Mouse (Mus musculus) hindbrain, embryonic 11.5 days (tissue): ENCODE data around the gene Smoc1. TPM values are rescaled to one million over a fixed set of nuclear protein-coding genes. Genes with fewer than 3 reads are reported as not detected.

Experiments used
- ATAC-seq: fragments of 200-750 bp; cut with Nextera tagmentation; 2 replicates; pipeline ENCODE4 v1.8.0; 2017; ENCODE audit warnings: mild to moderate bottlenecking, moderate TSS enrichment, moderate library complexity; ENCODE audit not compliant: low FRiP score
- DNase-seq: peaks from one replicate; pipeline ENCODE4 v3.0.0-alpha.2; 2015; ENCODE audit warnings: low spot score
- H3K27ac ChIP-seq: fragments of 300-500 bp; sonication (generic); 2 replicates; pipeline ENCODE4 v1.5.1; 2014; ENCODE audit warnings: mild to moderate bottlenecking, low read depth, low read length
- H3K27me3 ChIP-seq: fragments of 300-500 bp; sonication (generic); 2 replicates; pipeline ENCODE4 v1.6.1; 2014; ENCODE audit warnings: mild to moderate bottlenecking, low read length, moderate library complexity, mixed read lengths; ENCODE audit not compliant: control insufficient read depth, insufficient read depth
- H3K36me3 ChIP-seq: fragments of 300-500 bp; sonication (generic); 2 replicates; pipeline ENCODE4 v1.6.1; 2014; ENCODE audit warnings: mild to moderate bottlenecking, low read length, moderate library complexity, mixed read lengths; ENCODE audit not compliant: control insufficient read depth, insufficient read depth
- H3K4me1 ChIP-seq: fragments of 300-500 bp; sonication (generic); replicated peaks from 2 replicates; pipeline ENCODE4 v1.6.1; 2014; ENCODE audit warnings: low read length, mixed read lengths; ENCODE audit not compliant: control insufficient read depth, insufficient read depth
- H3K4me2 ChIP-seq: fragments of 300-500 bp; sonication (generic); replicated peaks from 2 replicates; pipeline ENCODE4 v1.6.1; 2014; ENCODE audit warnings: mild to moderate bottlenecking, low read depth, low read length
- H3K4me3 ChIP-seq: fragments of 300-500 bp; sonication (generic); 2 replicates; pipeline ENCODE4 v1.5.1; 2014; ENCODE audit warnings: low read depth, low read length
- H3K9ac ChIP-seq: fragments of 300-500 bp; sonication (generic); 2 replicates; pipeline ENCODE4 v1.6.1; 2014; ENCODE audit warnings: low read depth, low read length
- H3K9me3 ChIP-seq: fragments of 300-500 bp; sonication (generic); 2 replicates; pipeline ENCODE4 v1.6.1; 2016; ENCODE audit warnings: low read length; ENCODE audit not compliant: control insufficient read depth
- WGBS: fragments of 180-500 bp; shearing (Covaris S2); extraction: QIAGEN DNeasy Blood & Tissue Kit; methylation state at CpG from one replicate; pipeline ENCODE4 v1.1.7; 2014; 5-methylcytosine and 5-hydroxymethylcytosine counted together
- polyA plus RNA-seq: library from polyadenylated mRNA; unstranded; fragments of >200 nt; fragmentation: Nextera tagmentation; extraction: Ambion mirVana; gene quantifications from 2 replicates; pipeline ENCODE4 v1.2.1, GENCODE M21; 2014

Gene Smoc1
- polyA plus RNA-seq, 1 experiment from 2014 or later = 12.9 TPM

DNA sequence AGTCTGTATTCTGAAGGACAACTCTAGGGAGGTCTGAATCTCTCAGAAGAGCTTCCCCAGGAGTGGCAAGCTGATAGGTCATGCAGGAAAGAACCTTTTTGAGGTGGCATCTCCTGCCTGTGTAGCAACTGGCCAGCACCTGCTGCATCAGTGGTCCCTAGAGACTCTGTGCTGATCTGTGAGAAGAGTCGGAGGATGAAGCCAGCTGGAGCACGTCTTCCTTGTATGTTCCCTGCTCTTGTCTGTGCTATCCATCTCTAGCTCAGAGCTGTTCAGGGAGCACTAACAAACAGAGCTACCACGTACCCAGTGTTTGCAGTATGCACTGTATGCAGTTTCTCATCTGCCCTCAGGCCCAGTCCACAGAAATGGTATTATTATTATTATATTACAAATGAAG is 54.4 kb downstream of the Smoc1 start:
- Histone ChIP-seq H3K4me3 (no peak overlapping the region), H3K27ac (no peak overlapping the region), H3K4me1 (no peaks in the 10 kb centered on the region), H3K4me2 (no peak overlapping the region), H3K27me3 (no peaks in the 10 kb centered on the region), H3K9me3 (0 out of 2 replicates have a peak, but pooled peaks cover 2% of the 10 kb centered on the region), H3K36me3 (no peaks in the 10 kb centered on the region), H3K9ac (no peak overlapping the region)
- WGBS = 84% methylated on average over 3 of the region's 3 CpGs
- no peak for ATAC-seq
- no peak for DNase-seq

DNA sequence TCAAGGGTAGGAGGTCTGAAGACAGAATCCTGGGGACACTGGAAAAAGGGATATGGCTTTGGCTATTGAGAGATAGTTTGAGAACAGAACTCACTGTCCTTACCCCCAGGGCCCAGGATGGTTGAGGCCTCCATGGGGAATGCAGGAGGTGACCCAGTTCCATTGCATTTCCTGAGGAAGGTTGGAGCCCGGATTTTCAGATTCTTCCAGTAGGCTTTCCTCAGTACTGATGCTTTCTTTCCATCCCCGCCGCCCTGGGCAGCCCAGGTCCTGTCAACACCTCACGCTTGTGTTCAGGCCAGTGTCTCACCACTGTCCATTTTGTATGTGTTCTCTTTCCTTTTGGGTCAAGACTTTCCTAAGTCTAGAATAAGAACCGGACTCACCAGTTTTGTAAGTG is 56.5 kb downstream of the Smoc1 start:
- WGBS = 88% methylated on average over 5 of the region's 5 CpGs
- H3K4me2 ChIP-seq = no peak overlapping the region
- no peak overlapping the region for H3K27ac ChIP-seq
- 0 out of 2 replicates have a peak, but pooled peaks cover 2% of the 10 kb centered on the region for H3K9me3 ChIP-seq
- no peaks in the 10 kb centered on the region for H3K36me3 ChIP-seq
- DNase-seq (no peak), ATAC-seq (no peak)
- no peak overlapping the region for H3K9ac ChIP-seq
- H3K27me3 ChIP-seq = no peaks in the 10 kb centered on the region
- H3K4me3 ChIP-seq = no peak overlapping the region
- H3K4me1 ChIP-seq = no peaks in the 10 kb centered on the region

DNA sequence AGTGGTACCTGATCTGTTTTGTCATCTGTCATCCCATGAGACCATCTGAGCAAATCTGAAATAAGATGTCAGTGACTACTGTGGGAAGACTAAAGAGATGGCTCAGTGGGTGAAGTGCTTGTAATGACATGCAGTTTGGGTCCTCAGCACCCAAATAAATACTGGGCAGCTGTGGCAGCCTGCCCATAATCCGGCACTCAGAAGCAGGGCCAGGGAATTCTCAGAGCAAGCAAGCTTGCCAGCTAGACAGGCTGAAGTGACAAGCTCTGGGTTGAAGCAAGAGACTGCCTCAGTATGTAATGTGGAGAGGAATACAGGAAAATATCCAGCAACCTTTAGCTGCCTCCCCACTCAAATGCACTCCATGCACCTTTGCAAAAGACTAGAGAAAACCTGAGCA is 58.6 kb downstream of the Smoc1 start:
- Histone ChIP-seq H3K9me3 (no peaks in the 10 kb centered on the region), H3K27ac (no peak overlapping the region), H3K4me2 (no peak overlapping the region), H3K9ac (no peak overlapping the region), H3K4me3 (no peak overlapping the region), H3K36me3 (no peaks in the 10 kb centered on the region), H3K4me1 (no peaks in the 10 kb centered on the region), H3K27me3 (no peaks in the 10 kb centered on the region)
- ATAC-seq = no peak
- WGBS = 82% methylated on average over 1 of the region's 1 CpGs
- no peak for DNase-seq

DNA sequence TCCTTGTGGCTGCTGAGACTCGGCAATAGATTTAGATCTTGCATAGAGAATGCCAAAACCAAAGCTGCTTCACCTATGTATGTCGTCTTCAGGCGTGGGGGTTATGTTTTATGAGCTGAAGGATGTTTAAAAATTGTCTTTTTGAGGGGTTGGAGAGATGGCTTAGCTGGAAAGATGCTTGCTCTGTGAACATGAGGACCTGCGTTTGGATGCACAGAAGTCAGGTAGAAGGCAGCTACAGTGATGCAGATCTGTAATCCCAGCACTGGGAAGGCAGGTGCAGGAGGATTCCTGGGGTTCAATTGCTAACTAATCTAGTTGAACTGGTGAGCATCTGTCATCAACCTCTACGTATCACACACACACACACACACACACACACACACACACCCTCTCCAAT is 61.5 kb downstream of the Smoc1 start:
- no peak for ATAC-seq

DNA sequence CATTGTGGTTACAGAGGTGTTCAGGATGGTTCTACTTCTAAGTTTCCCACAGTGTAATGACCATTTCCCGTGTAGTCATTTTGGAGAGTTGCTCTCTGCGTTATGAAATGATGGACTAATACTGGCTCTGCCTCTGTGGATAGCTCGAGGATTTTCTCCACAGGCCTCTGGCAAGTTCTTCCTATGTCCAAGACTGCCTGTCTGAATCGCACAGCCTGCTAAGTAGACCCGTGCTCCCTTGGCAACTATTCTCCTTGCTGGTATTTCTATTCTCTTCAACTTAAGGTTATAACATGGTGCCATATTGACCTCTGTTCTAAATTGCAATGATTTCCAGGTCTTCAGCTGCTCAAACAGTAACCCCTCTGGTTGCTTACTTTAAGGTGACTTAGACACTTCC is 65.0 kb downstream of the Smoc1 start:
- no peak overlapping the region for H3K27ac ChIP-seq
- no peaks in the 10 kb centered on the region for H3K36me3 ChIP-seq
- 0 out of 2 replicates have a peak, but pooled peaks cover 3% of the 10 kb centered on the region for H3K4me1 ChIP-seq
- no peak for DNase-seq
- WGBS = 85% methylated on average over 5 of the region's 5 CpGs
- ATAC-seq = no peak
- no peak overlapping the region for H3K4me3 ChIP-seq
- H3K4me2 ChIP-seq = no peak overlapping the region
- no peaks in the 10 kb centered on the region for H3K9me3 ChIP-seq
- no peaks in the 10 kb centered on the region for H3K27me3 ChIP-seq
- H3K9ac ChIP-seq = no peak overlapping the region

More for the DNA sequence above, 61.5 kb downstream of the Smoc1 start:
- Histone ChIP-seq H3K9ac (no peak overlapping the region), H3K27me3 (no peaks in the 10 kb centered on the region), H3K4me1 (no peaks in the 10 kb centered on the region), H3K4me3 (no peak overlapping the region), H3K9me3 (no peaks in the 10 kb centered on the region), H3K27ac (no peak overlapping the region), H3K4me2 (no peak overlapping the region), H3K36me3 (no peaks in the 10 kb centered on the region)
- DNase-seq = no peak
- WGBS = 85% methylated on average over 5 of the region's 5 CpGs

DNA sequence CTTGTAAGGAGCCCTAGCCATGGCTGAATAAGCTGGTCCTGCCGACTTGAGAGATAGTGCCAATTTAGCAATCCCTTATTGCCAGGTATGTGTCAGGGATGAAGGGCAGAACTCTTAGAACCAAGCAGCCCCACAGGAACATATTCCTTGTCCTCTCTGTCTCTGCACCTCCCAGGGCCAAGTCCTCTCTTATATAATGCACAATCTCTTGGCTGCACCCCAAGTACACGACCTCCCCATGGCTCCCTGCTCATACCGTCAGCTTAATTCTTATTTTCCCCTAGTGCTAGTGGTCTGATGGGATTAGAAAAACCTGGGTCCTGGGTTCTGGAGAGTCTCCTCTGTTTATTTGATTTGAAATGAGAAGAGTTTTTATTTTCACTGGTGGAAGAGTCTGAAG is 66.0 kb downstream of the Smoc1 start:
- Histone ChIP-seq H3K4me3 (no peak overlapping the region), H3K9ac (no peak overlapping the region), H3K4me2 (no peak overlapping the region), H3K9me3 (no peaks in the 10 kb centered on the region), H3K27ac (no peak overlapping the region), H3K4me1 (0 out of 2 replicates have a peak, but pooled peaks cover 3% of the 10 kb centered on the region), H3K36me3 (no peaks in the 10 kb centered on the region), H3K27me3 (no peaks in the 10 kb centered on the region)
- no peak for DNase-seq
- WGBS = 85% methylated on average over 3 of the region's 3 CpGs
- no peak for ATAC-seq

DNA sequence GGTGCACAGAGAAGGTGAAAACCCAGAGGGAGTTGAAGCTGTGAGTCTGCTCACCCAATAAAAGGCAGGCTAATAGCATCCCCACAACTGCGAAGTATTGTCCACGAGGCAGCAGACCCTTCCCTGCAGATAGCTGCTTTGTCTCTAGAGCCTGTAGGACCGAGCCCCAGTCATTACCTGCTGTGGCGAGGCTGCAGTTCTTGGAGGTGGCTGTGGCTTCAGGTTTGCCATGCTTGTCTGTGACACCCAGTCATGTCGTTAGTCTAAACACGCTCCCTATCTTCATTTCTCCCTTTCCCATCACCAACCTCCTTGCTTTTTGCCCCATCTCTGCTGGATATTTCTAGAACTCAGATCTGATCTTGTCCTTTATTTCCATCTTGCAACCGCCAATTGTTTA is 66.6 kb downstream of the Smoc1 start:
- 0 out of 2 replicates have a peak, but pooled peaks cover 3% of the 10 kb centered on the region for H3K4me1 ChIP-seq
- 75% methylated on average over 7 of the region's 7 CpGs for WGBS
- DNase-seq = no peak
- H3K27ac ChIP-seq = no peak overlapping the region
- ATAC-seq = no peak
- H3K4me2 ChIP-seq = no peak overlapping the region
- H3K27me3 ChIP-seq = no peaks in the 10 kb centered on the region
- H3K4me3 ChIP-seq = no peak overlapping the region
- H3K9me3 ChIP-seq = no peaks in the 10 kb centered on the region
- no peaks in the 10 kb centered on the region for H3K36me3 ChIP-seq
- H3K9ac ChIP-seq = no peak overlapping the region

DNA sequence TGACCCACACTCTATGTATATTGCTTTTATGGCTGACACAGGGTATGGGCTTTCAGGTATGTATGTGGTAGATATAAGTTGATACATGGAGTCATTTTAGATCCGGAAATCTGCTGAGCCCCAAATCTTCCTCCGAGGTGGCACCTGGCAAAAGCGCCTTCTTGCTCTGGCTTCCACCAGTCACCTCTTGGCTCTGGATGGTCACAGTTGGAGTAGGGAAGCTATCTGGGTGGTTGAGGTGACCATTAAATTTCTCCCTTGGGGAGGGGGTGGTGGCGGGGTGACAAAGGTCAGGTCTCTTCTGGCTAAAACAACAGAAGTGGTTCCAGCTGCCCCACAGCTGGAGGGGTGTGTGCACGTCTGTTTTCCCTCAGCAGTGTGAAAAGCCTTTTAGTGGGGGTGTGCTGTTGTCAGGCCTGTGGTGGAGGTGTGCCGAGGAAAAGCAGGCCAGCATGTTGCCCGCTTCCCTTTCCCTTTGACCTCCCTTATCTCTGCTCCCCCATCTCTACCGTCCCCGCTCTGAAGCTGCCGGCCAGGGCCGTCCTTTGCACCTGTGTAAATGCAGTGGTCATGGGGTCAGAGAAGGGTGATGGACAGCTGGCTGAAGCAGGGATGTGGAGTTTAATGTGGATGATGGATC is 68.3 kb downstream of the Smoc1 start:
- Histone ChIP-seq H3K4me1 (0 out of 2 replicates have a peak, but pooled peaks cover 3% of the 10 kb centered on the region), H3K27me3 (no peaks in the 10 kb centered on the region), H3K9me3 (no peaks in the 10 kb centered on the region), H3K9ac (no peak overlapping the region), H3K4me2 (no peak overlapping the region), H3K36me3 (no peaks in the 10 kb centered on the region), H3K4me3 (no peak overlapping the region), H3K27ac (no peak overlapping the region)
- DNase-seq (no peak), ATAC-seq (no peak)
- 48% methylated on average over 11 of the region's 11 CpGs for WGBS

DNA sequence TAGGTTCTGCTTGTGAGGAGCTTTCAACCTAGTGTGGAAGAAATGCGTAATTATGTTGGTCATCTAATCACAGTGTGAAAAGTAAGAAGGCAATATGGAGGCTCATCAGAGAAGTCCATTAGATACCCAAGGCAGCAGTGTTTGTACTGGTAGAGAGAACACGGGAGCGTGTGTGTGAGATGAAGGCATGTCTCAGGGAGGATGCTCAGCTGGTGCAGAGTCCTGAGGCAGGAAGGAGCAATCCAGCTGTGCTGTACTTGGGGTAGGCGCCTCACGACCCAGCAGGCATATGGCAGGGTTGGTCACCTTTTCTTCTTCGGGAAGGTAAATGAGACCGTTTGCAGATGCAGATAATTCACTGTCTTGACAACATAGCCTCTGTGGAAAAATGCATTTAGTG is 70.7 kb downstream of the Smoc1 start:
- ATAC-seq (no peak), DNase-seq (no peak)
- WGBS = 74% methylated on average over 7 of the region's 7 CpGs
- H3K9me3 ChIP-seq = no peaks in the 10 kb centered on the region
- H3K27ac ChIP-seq = no peak overlapping the region
- H3K4me1 ChIP-seq = 0 out of 2 replicates have a peak, but pooled peaks cover 3% of the 10 kb centered on the region
- H3K4me2 ChIP-seq = no peak overlapping the region
- no peak overlapping the region for H3K9ac ChIP-seq
- no peaks in the 10 kb centered on the region for H3K27me3 ChIP-seq
- no peaks in the 10 kb centered on the region for H3K36me3 ChIP-seq
- H3K4me3 ChIP-seq = no peak overlapping the region
